Mouse (Mus musculus): ENCODE results near the gene Plch2. TPM values are rescaled to one million over a fixed set of nuclear protein-coding genes. Genes with fewer than 3 reads are reported as not detected.

The Plch2 gene
- polyA plus RNA-seq, 1 experiment = 28.1 TPM

- H3K27me3 ChIP-seq (ENCODE audit: control insufficient read depth, insufficient read depth, low read length) = no peaks in the 10 kb centered on the region
- peaks cover 6% of the 10 kb centered on the region for H3K4me1 ChIP-seq (ENCODE audit: control insufficient read depth, insufficient read depth, insufficient read length, low read length)
- H3K27ac ChIP-seq (ENCODE audit: insufficient read depth, low read depth, low read length) = no peak overlapping the region
- TF ChIP-seq POLR2A (IDR thresholded peaks at IDR 0.05; ENCODE audit: low read depth, low read length) (no peak), CTCF (IDR thresholded peaks at IDR 0.05; ENCODE audit: extremely low read depth, insufficient read length, insufficient replicate concordance, low read depth, low read length) (no peak)
- WGBS = 63% methylated on average over 5 of the region's 5 CpGs
- peaks cover 55% of the 10 kb centered on the region for H3K36me3 ChIP-seq (ENCODE audit: control insufficient read depth, insufficient read depth, low read length)
- no peak overlapping the region for H3K4me3 ChIP-seq (ENCODE audit: low read depth, low read length)
Observed at GRCm38 (mm10) chr4:155070921-155071320, 14.3 kb upstream of the Plch2 start.

- Histone ChIP-seq H3K27me3 (ENCODE audit: control insufficient read depth, insufficient read depth, low read length) (no peaks in the 10 kb centered on the region), H3K4me1 (ENCODE audit: control insufficient read depth, insufficient read depth, insufficient read length, low read length) (peaks cover 6% of the 10 kb centered on the region), H3K4me3 (ENCODE audit: low read depth, low read length) (no peak overlapping the region), H3K27ac (ENCODE audit: insufficient read depth, low read depth, low read length) (no peak overlapping the region), H3K36me3 (ENCODE audit: control insufficient read depth, insufficient read depth, low read length) (peaks cover 47% of the 10 kb centered on the region)
- no peak for TF ChIP-seq CTCF (IDR thresholded peaks at IDR 0.05; ENCODE audit: extremely low read depth, insufficient read length, insufficient replicate concordance, low read depth, low read length)
- no peak for TF ChIP-seq POLR2A (IDR thresholded peaks at IDR 0.05; ENCODE audit: low read depth, low read length)
- 92% methylated on average over 13 of the region's 13 CpGs for WGBS
Observed at GRCm38 (mm10) chr4:155070199-155070598, 13.6 kb upstream of the Plch2 start.

- TF ChIP-seq POLR2A (IDR thresholded peaks at IDR 0.05; ENCODE audit: low read depth, low read length) (no peak), CTCF (IDR thresholded peaks at IDR 0.05; ENCODE audit: extremely low read depth, insufficient read length, insufficient replicate concordance, low read depth, low read length) (no peak)
- peaks cover 39% of the 10 kb centered on the region for H3K36me3 ChIP-seq (ENCODE audit: control insufficient read depth, insufficient read depth, low read length)
- peaks cover 6% of the 10 kb centered on the region for H3K4me1 ChIP-seq (ENCODE audit: control insufficient read depth, insufficient read depth, insufficient read length, low read length)
- no peak overlapping the region for H3K4me3 ChIP-seq (ENCODE audit: low read depth, low read length)
- WGBS = 82% methylated on average over 6 of the region's 6 CpGs
- no peak overlapping the region for H3K27ac ChIP-seq (ENCODE audit: insufficient read depth, low read depth, low read length)
- no peaks in the 10 kb centered on the region for H3K27me3 ChIP-seq (ENCODE audit: control insufficient read depth, insufficient read depth, low read length)
Observed at GRCm38 (mm10) chr4:155069191-155069590, 12.6 kb upstream of the Plch2 start.

DNA sequence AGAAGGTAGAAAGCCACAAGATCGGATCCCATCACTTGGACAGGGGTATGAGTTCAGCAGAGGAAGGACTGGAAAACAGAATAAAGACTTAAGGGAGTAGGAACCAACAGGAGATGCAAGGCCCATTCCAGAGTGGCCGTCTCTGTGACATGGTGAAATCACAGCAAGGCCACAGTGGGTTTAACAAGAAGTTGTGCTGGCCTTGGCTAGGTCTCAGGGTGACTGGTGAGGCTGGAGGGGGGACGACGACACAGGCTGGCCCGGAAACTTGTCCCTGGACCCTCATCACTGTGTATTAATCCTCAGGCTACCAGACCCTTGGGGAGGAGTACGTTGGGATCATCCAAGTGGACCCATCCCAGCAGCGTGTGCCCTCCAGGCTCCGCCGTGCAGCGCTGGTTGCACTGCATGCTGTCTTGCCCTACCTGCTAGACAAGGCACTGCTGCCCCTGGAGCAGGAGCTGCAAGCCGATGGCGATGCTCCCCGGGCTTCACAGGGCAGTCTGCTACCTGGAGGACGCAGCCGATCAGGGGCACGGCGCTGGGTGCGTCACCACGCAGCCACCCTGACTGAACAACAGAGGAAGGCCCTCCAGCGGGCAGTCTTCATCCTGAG, 11.9 kb upstream of the Plch2 start:
- Histone ChIP-seq H3K4me3 (ENCODE audit: low read depth, low read length) (no peak overlapping the region), H3K36me3 (ENCODE audit: control insufficient read depth, insufficient read depth, low read length) (peaks cover 33% of the 10 kb centered on the region)
- WGBS = 90% methylated on average over 20 of the region's 20 CpGs

GRCm38 (mm10) chr4:155066834-155067522, 10.4 kb upstream of the Plch2 start, which contains the start of gene Pex10:
Gene Pex10 (plus strand): TSS chr4:155067016.
- WGBS = under 1% methylated on average over 48 of the region's 48 CpGs
- Histone ChIP-seq H3K4me3 (ENCODE audit: low read depth, low read length) (peak within 1 kb of the TSS; percentile 78), H3K4me1 (ENCODE audit: control insufficient read depth, insufficient read depth, insufficient read length, low read length) (peaks cover 9% of the 10 kb centered on the region), H3K27ac (ENCODE audit: insufficient read depth, low read depth, low read length) (peak within 1 kb of the TSS; percentile 62), H3K36me3 (ENCODE audit: control insufficient read depth, insufficient read depth, low read length) (peaks cover 22% of the 10 kb centered on the region), H3K27me3 (ENCODE audit: control insufficient read depth, insufficient read depth, low read length) (no peaks in the 10 kb centered on the region)
- TF ChIP-seq POLR2A (IDR thresholded peaks at IDR 0.05; ENCODE audit: low read depth, low read length) = peak; percentile 84
- no peak for TF ChIP-seq CTCF (IDR thresholded peaks at IDR 0.05; ENCODE audit: extremely low read depth, insufficient read length, insufficient replicate concordance, low read depth, low read length)

More for the DNA sequence above, 11.9 kb upstream of the Plch2 start:
- Histone ChIP-seq H3K4me1 (ENCODE audit: control insufficient read depth, insufficient read depth, insufficient read length, low read length) (peaks cover 6% of the 10 kb centered on the region), H3K27ac (ENCODE audit: insufficient read depth, low read depth, low read length) (no peak overlapping the region), H3K27me3 (ENCODE audit: control insufficient read depth, insufficient read depth, low read length) (no peaks in the 10 kb centered on the region)
- TF ChIP-seq CTCF (IDR thresholded peaks at IDR 0.05; ENCODE audit: extremely low read depth, insufficient read length, insufficient replicate concordance, low read depth, low read length) (no peak), POLR2A (IDR thresholded peaks at IDR 0.05; ENCODE audit: low read depth, low read length) (no peak)

- Histone ChIP-seq H3K4me3 (ENCODE audit: low read depth, low read length) (peak overlapping the region; percentile 50), H3K4me1 (ENCODE audit: control insufficient read depth, insufficient read depth, insufficient read length, low read length) (peaks cover 17% of the 10 kb centered on the region), H3K27me3 (ENCODE audit: control insufficient read depth, insufficient read depth, low read length) (no peaks in the 10 kb centered on the region), H3K27ac (ENCODE audit: insufficient read depth, low read depth, low read length) (peak overlapping the region; percentile 62), H3K36me3 (ENCODE audit: control insufficient read depth, insufficient read depth, low read length) (peaks cover 15% of the 10 kb centered on the region)
- under 1% methylated on average over 15 of the region's 15 CpGs for WGBS
- TF ChIP-seq POLR2A (IDR thresholded peaks at IDR 0.05; ENCODE audit: low read depth, low read length) (no peak), CTCF (IDR thresholded peaks at IDR 0.05; ENCODE audit: extremely low read depth, insufficient read length, insufficient replicate concordance, low read depth, low read length) (peak; percentile 63; the same call in 1 of the 2 replicates)
Observed at GRCm38 (mm10) chr4:155065970-155066833, 9.6 kb upstream of the Plch2 start.
